Mouse (Mus musculus): ENCODE data around the gene Tbca. TPM values are rescaled to one million over a fixed set of nuclear protein-coding genes. Genes with fewer than 3 reads are reported as not detected.

Gene Tbca
- total RNA-seq (2014; rRNA removed) (375 and 452 TPM in 2 replicates), polyA plus RNA-seq (2015; fragmentation: Nextera tagmentation; extraction: Ambion mirVana) (348 and 440 TPM in 2 replicates)

DNA sequence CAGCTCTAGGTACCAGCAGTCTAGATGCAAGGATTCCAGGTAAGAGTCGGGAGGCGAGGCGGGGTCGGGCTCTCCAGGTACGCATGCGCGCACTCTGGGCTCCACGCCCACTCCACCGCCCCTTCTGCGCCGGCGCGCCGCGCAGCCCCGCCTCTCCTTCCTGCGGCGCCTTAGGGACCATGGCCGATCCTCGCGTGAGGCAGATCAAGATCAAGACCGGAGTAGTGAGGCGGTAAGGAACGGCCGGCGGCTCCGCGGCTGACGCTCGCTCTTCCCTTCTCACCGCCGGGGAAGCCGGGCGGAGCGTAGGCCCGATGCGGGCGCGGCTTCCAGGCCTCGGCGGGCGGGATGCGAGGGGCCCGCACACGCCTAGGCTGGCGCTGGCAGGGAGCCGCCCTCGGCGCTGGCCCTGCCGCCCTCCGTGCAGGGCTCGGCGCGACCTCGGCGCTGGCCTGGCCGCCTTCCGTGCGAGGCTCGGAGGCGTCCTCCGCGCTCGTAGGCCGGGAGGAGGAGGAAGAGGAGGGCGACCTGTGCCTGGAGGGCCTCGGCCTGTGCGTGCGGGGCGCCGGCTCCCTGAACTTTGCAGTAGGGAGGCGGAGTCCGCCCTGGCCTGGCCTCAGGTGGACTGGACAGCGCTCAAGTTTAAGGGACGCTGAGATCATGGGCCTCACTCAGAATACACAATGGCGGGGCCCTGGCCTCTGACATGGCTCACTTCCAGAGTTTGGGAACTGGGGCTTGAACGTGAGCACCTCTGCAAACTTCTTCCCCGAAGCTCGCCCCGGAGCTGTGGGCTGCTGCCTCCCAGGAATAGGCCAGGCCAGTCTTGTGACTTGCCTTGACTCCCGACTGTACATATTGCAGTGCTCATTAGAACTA is at the start of gene Tbca:
Tbca (plus strand) TSS at position 140 of the 879 bp plus-strand sequence.
- H3K36me3 ChIP-seq (ENCODE audit: insufficient read depth) = no peaks in the 10 kb centered on the region
- no peak for TF ChIP-seq CTCF (IDR thresholded peaks at IDR 0.05; ENCODE audit: low read depth)

GRCm38 (mm10) chr13:94745176-94745575 is 43.5 kb upstream of the Tbca start:
- no peaks in the 10 kb centered on the region for H3K9me3 ChIP-seq (ENCODE audit: low read length)
- no peak overlapping the region for H3K4me2 ChIP-seq (ENCODE audit: low read depth)
- no peak overlapping the region for H3K9ac ChIP-seq
- H3K36me3 ChIP-seq (ENCODE audit: insufficient read depth) = no peaks in the 10 kb centered on the region
- DNase-seq (no peak), ATAC-seq (no peak)
- no peak for TF ChIP-seq CTCF (IDR thresholded peaks at IDR 0.05; ENCODE audit: low read depth)
- WGBS = 7% methylated on average over 1 of the region's 1 CpGs
- no peaks in the 10 kb centered on the region for H3K27me3 ChIP-seq (ENCODE audit: insufficient read depth, low read length)
- H3K4me3 ChIP-seq (ENCODE audit: low read depth, low read length) = no peak overlapping the region
- H3K27ac ChIP-seq (ENCODE audit: low read depth, low read length) = no peak overlapping the region
- H3K4me1 ChIP-seq (ENCODE audit: insufficient read depth) = no peaks in the 10 kb centered on the region

More for the DNA sequence above, at the start of gene Tbca:
- H3K27me3 ChIP-seq (ENCODE audit: insufficient read depth, low read length) = no peaks in the 10 kb centered on the region; the same call in 1 of the 2 replicates
- peak within 1 kb of the TSS; percentile 80 for H3K27ac ChIP-seq (ENCODE audit: low read depth, low read length)
- peaks cover 5% of the 10 kb centered on the region; the same call in 1 of the 2 replicates for H3K4me1 ChIP-seq (ENCODE audit: insufficient read depth)
- WGBS = 3% methylated on average over 76 of the region's 81 CpGs
- peak; percentile 95 for DNase-seq
- no peaks in the 10 kb centered on the region for H3K9me3 ChIP-seq (ENCODE audit: low read length)
- ATAC-seq = peak; percentile 98
- H3K9ac ChIP-seq = peak within 1 kb of the TSS; percentile 83
- H3K4me3 ChIP-seq (ENCODE audit: low read depth, low read length) = peak within 1 kb of the TSS; percentile 83
- H3K4me2 ChIP-seq (ENCODE audit: low read depth) = peak within 1 kb of the TSS; percentile 83

DNA sequence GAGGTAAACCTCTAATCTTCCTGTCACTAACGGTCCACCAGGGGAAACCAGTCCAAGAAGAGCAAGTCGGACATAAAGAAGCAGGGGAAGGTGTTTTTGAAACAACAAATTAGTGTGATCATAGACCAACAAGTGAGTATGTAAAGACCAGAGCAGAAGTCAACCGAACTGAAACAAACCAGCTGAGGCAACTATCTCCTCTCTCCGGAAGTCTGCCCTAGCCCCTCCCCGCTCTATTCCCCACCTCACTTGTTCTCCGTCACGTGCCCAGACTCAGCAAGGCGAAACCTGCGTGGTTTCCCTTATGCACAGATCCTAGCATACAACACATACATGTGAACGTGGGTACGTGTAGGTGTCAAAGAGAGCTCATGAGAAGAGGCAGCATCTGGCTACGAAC is 22.9 kb upstream of the Tbca start:
- no peak overlapping the region for H3K4me3 ChIP-seq (ENCODE audit: low read depth, low read length)
- H3K27ac ChIP-seq (ENCODE audit: low read depth, low read length) = no peak overlapping the region
- H3K27me3 ChIP-seq (ENCODE audit: insufficient read depth, low read length) = no peaks in the 10 kb centered on the region
- no peak overlapping the region for H3K4me2 ChIP-seq (ENCODE audit: low read depth)
- no peaks in the 10 kb centered on the region for H3K4me1 ChIP-seq (ENCODE audit: insufficient read depth)
- H3K36me3 ChIP-seq (ENCODE audit: insufficient read depth) = no peaks in the 10 kb centered on the region
- ATAC-seq (no peak), DNase-seq (no peak)
- H3K9ac ChIP-seq = no peak overlapping the region
- H3K9me3 ChIP-seq (ENCODE audit: low read length) = no peaks in the 10 kb centered on the region
- TF ChIP-seq CTCF (IDR thresholded peaks at IDR 0.05; ENCODE audit: low read depth) = no peak
- WGBS = 86% methylated on average over 12 of the region's 12 CpGs

- H3K4me1 ChIP-seq (ENCODE audit: insufficient read depth) = no peaks in the 10 kb centered on the region
- DNase-seq (no peak), ATAC-seq (no peak)
- H3K27me3 ChIP-seq (ENCODE audit: insufficient read depth, low read length) = no peaks in the 10 kb centered on the region
- H3K4me2 ChIP-seq (ENCODE audit: low read depth) = no peak overlapping the region
- no peak overlapping the region for H3K9ac ChIP-seq
- no peaks in the 10 kb centered on the region for H3K9me3 ChIP-seq (ENCODE audit: low read length)
- WGBS = 82% methylated on average over 3 of the region's 3 CpGs
- H3K4me3 ChIP-seq (ENCODE audit: low read depth, low read length) = no peak overlapping the region
- no peak for TF ChIP-seq CTCF (IDR thresholded peaks at IDR 0.05; ENCODE audit: low read depth)
- no peaks in the 10 kb centered on the region for H3K36me3 ChIP-seq (ENCODE audit: insufficient read depth)
- H3K27ac ChIP-seq (ENCODE audit: low read depth, low read length) = no peak overlapping the region
These were observed 20.1 kb upstream of the Tbca start for GRCm38 (mm10) chr13:94768460-94769154.

- Histone ChIP-seq H3K27ac (ENCODE audit: low read depth, low read length) (no peak overlapping the region), H3K4me1 (ENCODE audit: insufficient read depth) (no peaks in the 10 kb centered on the region), H3K4me2 (ENCODE audit: low read depth) (no peak overlapping the region), H3K27me3 (ENCODE audit: insufficient read depth, low read length) (no peaks in the 10 kb centered on the region), H3K9ac (no peak overlapping the region), H3K4me3 (ENCODE audit: low read depth, low read length) (no peak overlapping the region), H3K9me3 (ENCODE audit: low read length) (no peaks in the 10 kb centered on the region), H3K36me3 (ENCODE audit: insufficient read depth) (no peaks in the 10 kb centered on the region)
- TF ChIP-seq CTCF (IDR thresholded peaks at IDR 0.05; ENCODE audit: low read depth) = no peak
- no peak for DNase-seq
- 77% methylated on average over 6 of the region's 6 CpGs for WGBS
- no peak for ATAC-seq
These were observed 19.6 kb upstream of the Tbca start for GRCm38 (mm10) chr13:94769155-94769470.

DNA sequence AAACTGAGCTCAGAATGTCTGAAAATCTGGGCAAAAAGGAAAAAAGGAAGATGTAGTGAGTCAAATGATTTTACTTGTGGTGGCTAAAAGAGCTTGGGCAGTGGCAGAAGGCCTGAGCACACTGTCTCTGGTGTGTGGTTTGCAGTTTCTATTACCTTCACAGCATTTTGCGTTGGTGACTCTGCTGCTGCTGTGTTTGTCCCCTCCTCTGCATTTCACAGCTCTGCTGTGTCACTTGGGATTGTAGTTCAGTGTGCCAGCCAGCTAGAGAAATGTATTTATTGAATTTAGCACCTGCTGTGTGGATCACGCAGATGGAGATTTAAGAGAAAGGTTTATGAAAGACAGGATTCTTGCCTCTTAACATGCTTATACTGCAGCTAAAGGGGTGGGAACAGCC is 1.8 kb upstream of the Tbca start:
- Histone ChIP-seq H3K36me3 (ENCODE audit: insufficient read depth) (no peaks in the 10 kb centered on the region), H3K9ac (no peak overlapping the region), H3K4me1 (ENCODE audit: insufficient read depth) (peaks cover 5% of the 10 kb centered on the region; the same call in 1 of the 2 replicates), H3K27me3 (ENCODE audit: insufficient read depth, low read length) (no peaks in the 10 kb centered on the region; the same call in 1 of the 2 replicates), H3K4me3 (ENCODE audit: low read depth, low read length) (no peak overlapping the region), H3K27ac (ENCODE audit: low read depth, low read length) (no peak overlapping the region), H3K9me3 (ENCODE audit: low read length) (no peaks in the 10 kb centered on the region), H3K4me2 (ENCODE audit: low read depth) (no peak overlapping the region)
- ATAC-seq (no peak), DNase-seq (no peak)
- TF ChIP-seq CTCF (IDR thresholded peaks at IDR 0.05; ENCODE audit: low read depth) = no peak
- WGBS = 63% methylated on average over 2 of the region's 2 CpGs

DNA sequence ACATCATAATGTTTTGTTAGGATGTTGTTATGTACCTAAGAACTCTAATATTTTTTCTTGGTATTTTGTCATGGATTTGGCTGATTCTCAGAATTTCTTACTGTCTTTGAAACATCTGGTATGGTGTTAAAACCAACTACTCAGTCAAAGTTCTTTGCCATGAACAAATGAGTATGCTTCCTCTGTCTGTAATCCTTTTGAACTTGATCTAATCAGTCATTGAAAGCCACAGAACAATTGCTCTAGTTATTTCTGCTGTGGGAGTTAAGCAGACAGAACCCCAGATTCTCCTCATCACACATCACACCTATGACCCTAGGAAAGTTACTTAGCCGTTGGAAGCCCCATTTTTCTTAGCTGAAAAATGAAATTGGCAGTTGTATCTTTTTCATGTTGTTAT is 6.0 kb downstream of the Tbca start:
- Histone ChIP-seq H3K4me2 (ENCODE audit: low read depth) (no peak overlapping the region), H3K4me1 (ENCODE audit: insufficient read depth) (peaks cover 5% of the 10 kb centered on the region; the same call in 1 of the 2 replicates), H3K4me3 (ENCODE audit: low read depth, low read length) (no peak overlapping the region), H3K9me3 (ENCODE audit: low read length) (no peaks in the 10 kb centered on the region), H3K9ac (no peak overlapping the region), H3K27me3 (ENCODE audit: insufficient read depth, low read length) (no peaks in the 10 kb centered on the region), H3K36me3 (ENCODE audit: insufficient read depth) (no peaks in the 10 kb centered on the region), H3K27ac (ENCODE audit: low read depth, low read length) (no peak overlapping the region)
- ATAC-seq = no peak
- TF ChIP-seq CTCF (IDR thresholded peaks at IDR 0.05; ENCODE audit: low read depth) = no peak
- WGBS = 80% methylated on average over 1 of the region's 1 CpGs
- no peak for DNase-seq
